Mouse (Mus musculus) MEL-GATA-1-ER (cell line): ENCODE measurements around the gene Lmx1a.

Experiments used
- DNase-seq: peaks from one replicate; pipeline ENCODE4 v3.0.0-alpha.2; 2012; ENCODE audit warnings: low read depth; ENCODE audit errors: extremely low read depth

The Lmx1a gene

GRCm38 (mm10) chr1:167878354-167878753, 189.3 kb downstream of the Lmx1a start:
- DNase-seq = no peak

GRCm38 (mm10) chr1:167885776-167886175, 196.7 kb downstream of the Lmx1a start:
- DNase-seq = no peak

- no peak for DNase-seq
Measured at GRCm38 (mm10) chr1:167888120-167888519, 199.1 kb downstream of the Lmx1a start.

GRCm38 (mm10) chr1:167888816-167889215, 199.8 kb downstream of the Lmx1a start:
- DNase-seq = no peak

- DNase-seq = no peak
Measured at GRCm38 (mm10) chr1:167896234-167896633, 207.2 kb downstream of the Lmx1a start.
